Mouse (Mus musculus) liver, embryonic 12.5 days (tissue): ENCODE data around the gene Dnajc19. TPM values are rescaled to one million over a fixed set of nuclear protein-coding genes. Genes with fewer than 3 reads are reported as not detected.

Experiments used
- ATAC-seq: fragments of 200-750 bp; cut with Nextera tagmentation; 2 replicates; pipeline ENCODE4 v1.8.0; 2017; ENCODE audit warnings: moderate number of reproducible peaks, mild to moderate bottlenecking, moderate library complexity
- H3K27ac ChIP-seq: fragments of 300-500 bp; sonication (generic); 2 replicates; pipeline ENCODE4 v1.5.1; 2016; ENCODE audit warnings: mild to moderate bottlenecking
- H3K27me3 ChIP-seq: fragments of 300-500 bp; sonication (generic); replicated peaks from 2 replicates; pipeline ENCODE4 v1.6.1; 2016; ENCODE audit warnings: mild to moderate bottlenecking, moderate library complexity
- H3K36me3 ChIP-seq: fragments of 300-500 bp; sonication (generic); 2 replicates; pipeline ENCODE4 v1.6.1; 2016; ENCODE audit warnings: mild to moderate bottlenecking, moderate library complexity
- H3K4me1 ChIP-seq: fragments of 300-500 bp; sonication (generic); 2 replicates; pipeline ENCODE4 v1.6.1; 2016
- H3K4me2 ChIP-seq: fragments of 300-500 bp; sonication (generic); 2 replicates; pipeline ENCODE4 v1.6.1; 2016; ENCODE audit warnings: mild to moderate bottlenecking, moderate library complexity
- H3K4me3 ChIP-seq: fragments of 300-500 bp; sonication (generic); 2 replicates; pipeline ENCODE4 v1.5.1; 2016; ENCODE audit warnings: mild to moderate bottlenecking, moderate library complexity
- H3K9ac ChIP-seq: fragments of 300-500 bp; sonication (generic); 2 replicates; pipeline ENCODE4 v1.6.1; 2016; ENCODE audit warnings: mild to moderate bottlenecking, moderate library complexity
- H3K9me3 ChIP-seq: fragments of 300-500 bp; sonication (generic); replicated peaks from 2 replicates; pipeline ENCODE4 v1.6.1; 2016; ENCODE audit warnings: mild to moderate bottlenecking, moderate library complexity
- WGBS: fragments of 180-500 bp; shearing (Covaris S2); methylation state at CpG from one replicate; pipeline ENCODE4 v1.1.7; 2016; ENCODE audit not compliant: insufficient replicate concordance; 5-methylcytosine and 5-hydroxymethylcytosine counted together
- polyA plus RNA-seq: library from polyadenylated mRNA; unstranded; fragments of >200 nt; fragmentation: Nextera tagmentation; extraction: Ambion mirVana; gene quantifications from 2 replicates; pipeline ENCODE4 v1.2.1, GENCODE M21; 2016

Gene Dnajc19
- 172 and 175 TPM in 2 replicates for polyA plus RNA-seq

DNA sequence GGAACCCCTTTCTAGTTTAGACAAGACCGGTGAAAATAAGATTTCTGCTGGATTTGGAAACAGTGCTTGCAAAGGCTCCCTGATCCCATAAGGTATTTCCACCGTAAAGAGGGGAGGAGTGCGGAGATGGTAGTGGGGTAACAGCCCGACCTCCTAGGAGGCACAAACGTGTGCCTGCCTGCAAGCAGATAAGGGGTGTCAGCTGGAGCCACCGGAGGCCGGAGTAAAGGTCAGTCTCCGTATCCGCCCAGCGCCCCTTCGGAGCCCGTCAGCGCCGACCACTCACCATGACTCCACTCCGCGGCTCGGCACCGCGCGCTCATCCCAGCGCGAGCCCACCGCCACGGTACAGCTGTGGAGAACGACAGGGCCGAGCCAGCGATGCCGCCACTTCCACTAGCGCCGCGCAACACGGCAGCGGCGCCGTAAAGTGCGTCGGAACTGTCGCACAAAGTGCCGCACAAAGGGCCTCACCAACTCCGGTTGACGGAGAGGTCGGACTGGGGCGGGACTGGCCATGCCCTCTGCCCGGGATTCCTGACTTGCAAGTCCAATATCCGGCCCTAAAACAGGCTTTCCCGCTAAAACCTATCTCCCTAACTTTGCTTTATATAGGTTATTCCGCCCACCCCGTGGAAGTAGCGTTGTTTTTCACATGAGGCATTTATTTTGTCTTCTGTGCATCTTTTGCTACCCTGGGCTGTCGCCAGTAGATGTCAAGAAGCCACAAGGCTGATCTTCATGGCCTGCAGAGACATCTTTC lies at the start of gene Dnajc19:
Dnajc19 (minus strand) TSS at position 422 of the 763 bp plus-strand sequence.
- Histone ChIP-seq H3K9ac (peak within 1 kb of the TSS; percentile 81), H3K27ac (peak within 1 kb of the TSS; percentile 78), H3K4me1 (peaks cover 42% of the 10 kb centered on the region), H3K27me3 (no peaks in the 10 kb centered on the region), H3K4me3 (peak within 1 kb of the TSS; percentile 83), H3K4me2 (peak within 1 kb of the TSS; percentile 80), H3K36me3 (peaks cover 27% of the 10 kb centered on the region), H3K9me3 (no peaks in the 10 kb centered on the region)
- under 1% methylated on average over 50 of the region's 50 CpGs for WGBS
- peak; percentile 90 for ATAC-seq

DNA sequence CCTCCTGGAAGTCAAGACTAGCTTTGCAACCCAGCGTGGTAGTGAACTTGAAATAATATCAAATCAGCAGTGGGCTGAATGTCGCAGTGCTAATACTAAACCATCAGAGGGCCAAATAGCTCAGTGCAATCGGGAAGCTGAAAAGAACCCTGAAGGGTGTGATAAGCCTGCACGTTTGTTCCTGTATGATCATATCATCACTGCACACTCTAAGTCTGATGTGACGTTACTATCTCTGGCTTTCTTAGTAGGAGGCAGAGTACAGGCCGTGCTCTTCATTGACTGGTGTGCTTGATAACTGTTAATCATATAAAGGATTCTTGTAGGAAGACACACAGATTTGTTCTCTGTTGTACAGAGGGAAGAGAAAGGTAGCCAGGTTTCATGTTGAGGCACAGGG lies 48.8 kb upstream of the Dnajc19 start:
- Histone ChIP-seq H3K36me3 (no peaks in the 10 kb centered on the region), H3K9me3 (no peaks in the 10 kb centered on the region), H3K4me3 (no peak overlapping the region), H3K4me1 (no peaks in the 10 kb centered on the region), H3K9ac (no peak overlapping the region), H3K4me2 (no peak overlapping the region), H3K27me3 (no peaks in the 10 kb centered on the region), H3K27ac (no peak overlapping the region)
- ATAC-seq = no peak
- WGBS = 42% methylated on average over 6 of the region's 6 CpGs

DNA sequence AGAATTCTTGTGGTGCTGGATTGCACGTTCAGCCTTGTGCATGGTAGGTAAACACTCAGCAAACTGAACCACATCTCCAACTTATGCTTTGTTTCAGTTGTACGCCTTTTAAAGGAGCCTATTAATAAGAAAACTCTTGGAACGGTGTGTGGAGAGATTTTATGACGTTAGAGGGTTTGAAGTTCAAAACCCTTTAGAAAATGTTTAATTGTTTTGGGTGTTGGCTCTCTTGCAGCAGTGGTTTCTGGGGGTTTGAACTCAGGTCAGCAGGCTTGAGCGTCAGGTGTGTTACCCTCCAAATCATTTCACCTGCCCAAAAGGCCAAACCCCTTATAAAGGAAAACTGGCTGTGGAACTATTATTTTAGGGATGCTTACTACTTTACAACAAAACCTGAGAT lies 40.2 kb upstream of the Dnajc19 start:
- Histone ChIP-seq H3K4me1 (no peaks in the 10 kb centered on the region), H3K27me3 (no peaks in the 10 kb centered on the region), H3K4me3 (no peak overlapping the region), H3K9ac (no peak overlapping the region), H3K4me2 (no peak overlapping the region), H3K27ac (no peak overlapping the region), H3K36me3 (no peaks in the 10 kb centered on the region), H3K9me3 (no peaks in the 10 kb centered on the region)
- 76% methylated on average over 5 of the region's 5 CpGs for WGBS
- no peak for ATAC-seq

DNA sequence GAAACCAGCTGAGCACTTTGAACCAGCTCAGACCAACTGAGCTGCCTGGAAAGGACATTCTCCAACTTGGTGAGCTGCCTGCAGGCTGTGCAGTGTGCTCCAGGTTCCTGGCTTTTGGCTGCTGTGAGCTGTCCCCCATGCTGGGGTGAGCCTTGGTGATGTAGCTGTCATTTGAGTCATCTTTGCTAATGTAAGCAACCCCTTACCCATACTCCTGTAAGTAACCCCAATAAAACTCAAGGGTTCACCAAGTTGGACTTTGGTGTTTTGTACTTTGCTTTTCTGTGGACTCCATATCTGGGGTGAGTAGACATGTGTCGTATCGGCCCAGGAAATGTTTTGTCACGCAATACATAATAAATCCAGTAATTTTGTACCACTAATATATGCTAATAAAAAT lies 39.7 kb upstream of the Dnajc19 start:
- 73% methylated on average over 3 of the region's 3 CpGs for WGBS
- ATAC-seq = no peak
- H3K4me1 ChIP-seq = no peaks in the 10 kb centered on the region

DNA sequence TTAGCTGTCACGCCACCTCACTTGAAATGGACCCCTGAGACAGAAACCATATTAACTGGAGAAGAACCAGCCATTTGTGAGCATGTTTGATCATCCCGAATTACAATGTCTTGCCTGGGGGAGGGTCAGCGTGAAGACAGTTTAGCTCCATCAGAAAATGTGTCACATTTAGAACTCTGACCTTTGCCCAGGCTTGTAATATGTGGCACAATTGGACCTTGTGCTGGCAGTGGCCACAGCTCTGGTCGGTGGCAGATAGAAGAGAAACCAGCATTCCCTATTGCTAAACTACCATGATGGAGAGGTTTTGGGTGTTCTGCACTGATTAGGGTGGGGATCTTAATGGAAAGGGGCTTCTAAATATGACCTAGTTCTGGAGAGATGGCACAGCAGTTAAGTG lies 38.7 kb upstream of the Dnajc19 start:
- Histone ChIP-seq H3K9me3 (no peaks in the 10 kb centered on the region), H3K4me3 (no peak overlapping the region), H3K4me2 (no peak overlapping the region), H3K27me3 (no peaks in the 10 kb centered on the region), H3K36me3 (no peaks in the 10 kb centered on the region), H3K9ac (no peak overlapping the region), H3K27ac (no peak overlapping the region), H3K4me1 (no peaks in the 10 kb centered on the region)
- WGBS = 55% methylated on average over 4 of the region's 4 CpGs
- no peak for ATAC-seq

More for the DNA sequence above, 39.7 kb upstream of the Dnajc19 start:
- H3K36me3 ChIP-seq = no peaks in the 10 kb centered on the region
- H3K27me3 ChIP-seq = no peaks in the 10 kb centered on the region
- H3K4me2 ChIP-seq = no peak overlapping the region
- H3K9ac ChIP-seq = no peak overlapping the region
- H3K27ac ChIP-seq = no peak overlapping the region
- no peaks in the 10 kb centered on the region for H3K9me3 ChIP-seq
- no peak overlapping the region for H3K4me3 ChIP-seq

DNA sequence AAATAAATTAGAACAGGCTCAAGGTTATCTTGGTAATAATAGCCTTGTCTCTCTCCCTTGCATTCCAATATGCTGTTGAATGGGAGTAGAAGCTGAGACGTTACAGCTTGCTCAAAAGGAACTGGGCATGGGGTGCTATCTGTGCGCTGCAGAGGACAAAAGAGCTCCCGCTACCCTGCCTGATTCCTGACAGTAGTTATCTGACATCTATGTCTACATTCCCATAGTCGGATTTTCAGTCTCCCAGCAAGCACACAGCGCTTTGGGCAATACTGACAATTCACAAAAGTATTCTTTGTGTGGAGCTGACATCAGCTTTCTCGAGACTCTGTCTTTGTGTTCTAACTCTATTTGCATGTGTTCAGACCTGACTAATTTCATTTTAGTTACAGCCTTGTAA lies 34.7 kb upstream of the Dnajc19 start:
- Histone ChIP-seq H3K36me3 (no peaks in the 10 kb centered on the region), H3K4me3 (no peak overlapping the region), H3K4me2 (no peak overlapping the region), H3K4me1 (no peaks in the 10 kb centered on the region), H3K27ac (no peak overlapping the region), H3K27me3 (no peaks in the 10 kb centered on the region), H3K9me3 (no peaks in the 10 kb centered on the region), H3K9ac (no peak overlapping the region)
- ATAC-seq = no peak
- 60% methylated on average over 6 of the region's 6 CpGs for WGBS

DNA sequence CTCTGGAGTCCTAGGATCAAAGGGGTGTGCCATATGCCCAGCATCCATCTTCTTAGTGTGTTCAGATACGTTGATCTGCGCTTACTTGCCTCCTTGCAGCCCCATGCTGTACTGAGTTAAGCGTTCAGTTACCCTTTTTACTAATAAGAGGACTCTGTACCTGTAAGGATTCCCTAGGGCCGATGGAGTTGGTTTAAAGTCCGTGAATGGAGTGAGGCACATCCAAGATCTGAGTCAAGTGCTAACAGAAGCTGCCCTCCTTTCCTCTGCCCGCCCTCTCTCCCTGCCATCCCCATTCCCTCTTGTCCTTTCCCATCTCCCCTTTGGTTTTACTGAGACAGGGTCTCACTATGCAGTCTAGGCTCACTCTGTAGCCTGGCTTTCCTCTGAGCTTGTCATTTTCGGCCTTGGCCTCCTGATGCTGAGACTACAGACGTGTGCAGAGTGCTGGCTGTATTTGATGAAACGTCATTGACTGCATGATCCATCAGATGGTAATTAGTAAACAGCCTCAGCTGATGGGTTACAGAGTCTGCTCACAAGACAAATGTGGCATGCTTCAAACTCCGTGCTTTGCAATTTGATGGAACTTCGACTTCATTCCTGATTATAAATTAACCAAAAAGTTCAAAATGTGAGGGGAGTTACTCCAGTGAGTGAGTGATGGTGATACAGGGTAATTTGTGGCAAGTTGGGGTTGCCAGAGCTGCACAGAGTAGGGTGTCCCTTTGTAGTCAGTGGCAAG lies 31.0 kb upstream of the Dnajc19 start:
- no peak for ATAC-seq
- H3K4me3 ChIP-seq = no peak overlapping the region
- no peaks in the 10 kb centered on the region for H3K36me3 ChIP-seq
- H3K9me3 ChIP-seq = no peaks in the 10 kb centered on the region
- 64% methylated on average over 11 of the region's 11 CpGs for WGBS
- H3K27me3 ChIP-seq = no peaks in the 10 kb centered on the region; the same call in 1 of the 2 replicates
- H3K4me2 ChIP-seq = no peak overlapping the region
- no peak overlapping the region for H3K9ac ChIP-seq
- no peak overlapping the region for H3K27ac ChIP-seq
- H3K4me1 ChIP-seq = no peaks in the 10 kb centered on the region

DNA sequence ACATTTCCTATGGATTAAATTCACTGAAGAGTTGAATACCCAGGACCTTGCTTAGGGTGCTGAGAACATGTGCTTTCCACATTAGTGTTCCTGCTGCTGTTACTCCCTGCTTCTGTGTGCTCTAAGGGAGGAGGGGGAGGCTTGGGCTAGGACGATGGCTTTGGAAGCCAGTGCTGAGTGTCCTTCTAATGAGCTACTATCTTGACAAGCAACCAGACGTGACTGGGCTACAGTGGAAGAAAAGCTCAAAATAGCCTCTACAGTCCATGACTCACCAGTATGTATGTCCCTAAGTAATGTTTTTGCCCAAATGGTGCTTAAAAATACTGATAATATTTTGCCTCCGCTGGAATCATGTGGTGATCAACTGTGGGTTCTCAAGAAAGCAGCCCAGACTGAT lies 26.5 kb upstream of the Dnajc19 start:
- Histone ChIP-seq H3K27ac (no peak overlapping the region), H3K9ac (no peak overlapping the region), H3K9me3 (no peaks in the 10 kb centered on the region), H3K27me3 (peaks cover 19% of the 10 kb centered on the region), H3K4me2 (no peak overlapping the region), H3K4me1 (no peaks in the 10 kb centered on the region), H3K4me3 (no peak overlapping the region), H3K36me3 (no peaks in the 10 kb centered on the region)
- WGBS = 46% methylated on average over 3 of the region's 3 CpGs
- no peak for ATAC-seq

DNA sequence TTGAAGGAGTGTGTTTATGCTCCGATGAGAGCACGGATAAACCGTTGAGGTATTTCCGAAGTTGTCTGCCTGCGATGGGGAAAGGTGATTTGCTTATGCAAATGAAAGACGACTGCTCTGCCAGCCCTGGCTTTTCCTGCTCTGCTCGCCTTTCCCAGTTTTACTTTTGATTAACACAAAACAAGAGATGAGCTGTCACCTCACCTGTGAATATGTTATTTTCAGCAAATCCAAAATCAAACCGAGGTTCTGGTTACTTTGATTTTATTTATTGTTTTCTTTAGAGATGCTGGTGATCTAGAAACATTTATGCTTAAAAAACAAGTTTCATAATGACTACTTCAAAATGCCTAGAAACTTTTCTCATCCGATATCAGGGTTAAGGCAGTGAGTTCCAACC lies 25.3 kb upstream of the Dnajc19 start:
- WGBS = 11% methylated on average over 9 of the region's 9 CpGs
- no peak for ATAC-seq

DNA sequence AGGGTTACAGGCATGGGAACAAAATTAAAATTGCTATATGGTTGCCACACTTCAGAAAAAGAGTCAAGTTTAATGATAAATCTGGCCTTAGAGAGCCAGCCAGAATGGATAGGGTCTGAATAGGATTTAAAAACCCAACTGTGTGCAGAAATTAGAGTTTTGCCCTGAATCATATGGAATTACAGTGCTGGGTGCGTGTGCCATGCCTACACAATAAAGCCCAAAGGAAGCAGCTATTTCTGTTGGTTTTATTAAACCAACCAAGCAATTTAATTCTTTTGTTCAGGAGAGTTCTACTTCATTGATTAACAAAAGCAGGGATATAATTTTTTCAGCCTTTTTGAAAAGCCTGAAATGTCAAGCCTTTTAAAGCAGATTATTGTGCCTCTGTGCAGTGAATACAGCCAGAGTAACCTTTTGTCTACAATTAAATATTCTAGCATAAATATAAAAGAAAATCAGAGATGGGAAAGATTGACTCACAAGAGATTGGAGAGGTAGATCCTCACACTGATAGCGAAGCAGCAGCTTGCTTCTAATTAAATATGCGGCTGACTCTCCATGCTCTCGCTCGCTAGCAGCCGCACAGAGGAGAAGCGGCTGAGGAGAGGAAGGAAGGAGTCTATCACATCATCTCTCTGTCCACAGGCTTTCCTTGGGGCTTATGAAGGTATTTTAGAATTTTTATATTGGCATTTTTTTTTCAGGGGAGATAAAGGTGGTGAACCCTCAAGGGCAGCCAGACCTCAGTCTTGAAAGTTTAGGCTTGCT lies 23.0 kb upstream of the Dnajc19 start:
- Histone ChIP-seq H3K9ac (no peak overlapping the region), H3K4me2 (no peak overlapping the region), H3K27ac (no peak overlapping the region), H3K9me3 (no peaks in the 10 kb centered on the region), H3K27me3 (peaks cover 19% of the 10 kb centered on the region), H3K4me1 (no peaks in the 10 kb centered on the region), H3K4me3 (no peak overlapping the region), H3K36me3 (no peaks in the 10 kb centered on the region)
- ATAC-seq = no peak
- WGBS = 36% methylated on average over 7 of the region's 7 CpGs

More for the DNA sequence above, 25.3 kb upstream of the Dnajc19 start:
- H3K36me3 ChIP-seq = no peaks in the 10 kb centered on the region
- no peak overlapping the region for H3K27ac ChIP-seq
- no peak overlapping the region for H3K4me2 ChIP-seq
- no peak overlapping the region for H3K4me3 ChIP-seq
- H3K27me3 ChIP-seq = peaks cover 19% of the 10 kb centered on the region
- H3K9ac ChIP-seq = no peak overlapping the region
- H3K9me3 ChIP-seq = no peaks in the 10 kb centered on the region
- no peaks in the 10 kb centered on the region for H3K4me1 ChIP-seq

DNA sequence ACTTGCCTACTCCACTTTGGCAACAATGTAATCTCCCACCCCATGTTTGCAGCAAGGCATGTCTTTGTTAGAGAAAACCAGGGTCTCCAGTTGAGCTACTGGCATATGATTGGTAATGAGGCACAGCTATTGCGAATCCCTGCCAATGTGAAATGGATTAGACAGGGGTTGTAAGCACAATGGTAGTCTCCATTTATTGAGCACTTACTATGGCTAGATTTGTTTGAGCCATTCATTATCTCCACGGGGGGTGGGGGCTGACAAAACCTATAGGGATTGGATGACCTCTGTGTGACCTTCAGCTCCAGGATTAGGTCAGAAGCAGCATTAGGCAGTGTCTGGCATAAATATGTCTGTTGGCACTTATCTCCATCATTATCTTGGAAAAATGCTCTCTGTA lies 21.8 kb upstream of the Dnajc19 start:
- 54% methylated on average over 2 of the region's 2 CpGs for WGBS
- H3K27me3 ChIP-seq = peaks cover 19% of the 10 kb centered on the region
- no peak overlapping the region for H3K4me3 ChIP-seq
- H3K4me2 ChIP-seq = no peak overlapping the region
- H3K36me3 ChIP-seq = no peaks in the 10 kb centered on the region
- H3K9me3 ChIP-seq = no peaks in the 10 kb centered on the region
- H3K9ac ChIP-seq = no peak overlapping the region
- no peaks in the 10 kb centered on the region for H3K4me1 ChIP-seq
- no peak overlapping the region for H3K27ac ChIP-seq
- no peak for ATAC-seq

DNA sequence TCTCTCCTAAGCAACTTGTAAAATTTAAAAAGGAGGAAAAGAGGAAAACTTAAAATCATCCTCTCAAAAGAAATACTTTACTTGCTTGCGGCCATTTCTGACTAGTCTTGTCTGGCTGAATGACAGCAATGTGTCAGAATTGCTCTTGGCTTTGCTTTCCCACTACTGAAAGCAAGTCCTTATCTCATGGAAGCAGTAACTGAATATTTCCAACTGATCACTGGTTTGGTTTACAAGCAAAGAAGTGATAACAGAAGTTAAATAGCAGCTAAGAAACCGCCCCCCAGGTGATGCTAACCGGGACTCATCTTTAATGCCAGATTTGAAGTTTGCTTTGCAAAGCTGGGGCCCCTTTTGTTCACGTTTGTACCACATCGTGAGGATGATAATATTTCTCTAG lies 2.5 kb upstream of the Dnajc19 start:
- H3K9ac ChIP-seq = no peak overlapping the region
- 35% methylated on average over 5 of the region's 5 CpGs for WGBS

More for the DNA sequence above, 2.5 kb upstream of the Dnajc19 start:
- no peaks in the 10 kb centered on the region for H3K9me3 ChIP-seq
- no peaks in the 10 kb centered on the region for H3K27me3 ChIP-seq
- H3K36me3 ChIP-seq = peaks cover 7% of the 10 kb centered on the region
- ATAC-seq = no peak
- peaks cover 42% of the 10 kb centered on the region for H3K4me1 ChIP-seq
- no peak overlapping the region for H3K4me2 ChIP-seq
- no peak overlapping the region for H3K27ac ChIP-seq
- no peak overlapping the region for H3K4me3 ChIP-seq
